Mouse (Mus musculus): Measurements from ENCODE around the gene Muc2. TPM values are rescaled to one million over a fixed set of nuclear protein-coding genes. Genes with fewer than 3 reads are reported as not detected.

Gene Muc2
- polyA plus RNA-seq, 1 experiment from 2014 or later: 0.36 TPM

DNA sequence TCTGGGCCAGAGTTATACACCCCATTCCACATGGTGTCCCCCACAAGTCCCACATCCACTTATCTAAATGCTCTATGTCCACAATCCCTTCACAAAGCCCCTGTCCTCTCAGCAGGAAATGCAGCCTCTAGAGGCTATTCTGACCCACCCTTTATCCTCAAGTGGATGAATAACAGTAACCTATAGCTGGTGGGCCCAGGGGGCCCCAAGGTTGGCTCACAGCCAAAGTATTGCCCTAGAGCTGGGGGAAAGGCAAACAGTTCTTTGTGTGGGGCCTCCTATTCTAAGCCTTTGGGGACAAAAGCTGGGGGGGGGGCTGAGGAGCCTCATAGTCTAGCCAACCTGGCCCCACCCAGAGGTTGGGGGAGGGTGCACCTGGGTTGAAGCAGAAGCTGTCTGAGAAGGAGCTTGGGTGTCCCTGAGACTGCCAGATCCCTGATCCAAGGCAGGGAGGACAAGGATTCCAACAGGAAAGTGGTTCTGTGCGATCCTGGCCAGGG is 82.0 kb downstream of the Muc2 start:
- peaks cover 22% of the 10 kb centered on the region for H3K4me1 ChIP-seq
- 61% methylated on average over 1 of the region's 1 CpGs for WGBS

DNA sequence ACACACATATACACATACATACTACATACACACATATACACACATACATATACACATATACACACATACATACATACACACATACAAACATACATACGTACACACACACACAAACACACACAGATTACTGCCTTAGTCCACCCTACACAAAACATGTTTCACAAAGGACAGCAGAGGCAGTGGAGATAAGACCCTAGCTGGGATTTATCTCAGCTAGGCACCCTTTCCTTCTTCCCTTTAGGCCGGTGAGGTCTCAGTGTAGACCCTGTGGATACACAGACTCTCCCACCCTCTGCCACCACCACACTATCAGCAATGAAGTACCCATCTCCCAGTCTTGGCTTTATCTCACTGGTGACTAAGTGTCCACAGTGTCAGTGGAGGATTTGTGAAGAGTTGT is 84.7 kb downstream of the Muc2 start:
- no peak overlapping the region for H3K4me3 ChIP-seq
- WGBS: 86% methylated on average over 2 of the region's 2 CpGs
- no peak overlapping the region for H3K27ac ChIP-seq (replicated peaks)
- DNase-seq (ENCODE audit: low spot score): no peak
- no peaks in the 10 kb centered on the region for H3K9me3 ChIP-seq
- H3K4me1 ChIP-seq: peaks cover 22% of the 10 kb centered on the region
- no peaks in the 10 kb centered on the region for H3K36me3 ChIP-seq (replicated peaks)
- no peaks in the 10 kb centered on the region for H3K27me3 ChIP-seq (replicated peaks; ENCODE audit: low read depth, poor library complexity, severe bottlenecking)

More for the DNA sequence above, 82.0 kb downstream of the Muc2 start:
- Histone ChIP-seq H3K9me3 (no peaks in the 10 kb centered on the region), H3K4me3 (no peak overlapping the region), H3K27me3 (replicated peaks; ENCODE audit: low read depth, poor library complexity, severe bottlenecking) (no peaks in the 10 kb centered on the region), H3K27ac (replicated peaks) (peak overlapping the region; percentile 40), H3K36me3 (replicated peaks) (no peaks in the 10 kb centered on the region)
- no peak for DNase-seq (ENCODE audit: low spot score)

GRCm38 (mm10) chr7:141776199-141776598 is 86.1 kb downstream of the Muc2 start:
- no peaks in the 10 kb centered on the region for H3K36me3 ChIP-seq (replicated peaks)
- H3K9me3 ChIP-seq: no peaks in the 10 kb centered on the region
- H3K27ac ChIP-seq (replicated peaks): no peak overlapping the region
- peaks cover 22% of the 10 kb centered on the region for H3K4me1 ChIP-seq
- no peak overlapping the region for H3K4me3 ChIP-seq
- no peaks in the 10 kb centered on the region for H3K27me3 ChIP-seq (replicated peaks; ENCODE audit: low read depth, poor library complexity, severe bottlenecking)
- WGBS: 86% methylated on average over 5 of the region's 5 CpGs
- DNase-seq (ENCODE audit: low spot score): no peak

- H3K27me3 ChIP-seq (replicated peaks; ENCODE audit: low read depth, poor library complexity, severe bottlenecking): no peaks in the 10 kb centered on the region
- WGBS: 88% methylated on average over 6 of the region's 6 CpGs
- H3K4me3 ChIP-seq: no peak within 1 kb of the TSS
- H3K4me1 ChIP-seq: no peaks in the 10 kb centered on the region
- H3K27ac ChIP-seq (replicated peaks): no peak within 1 kb of the TSS
- no peak for DNase-seq (ENCODE audit: low spot score)
- no peaks in the 10 kb centered on the region for H3K36me3 ChIP-seq (replicated peaks)
- no peaks in the 10 kb centered on the region for H3K9me3 ChIP-seq
These were observed 98.7 kb downstream of the Muc2 start, which contains the start of gene Muc5ac for GRCm38 (mm10) chr7:141788677-141789452. TSS of gene Muc5ac (plus strand) at chr7:141788972.

GRCm38 (mm10) chr7:141794251-141794650 is 104.1 kb downstream of the Muc2 start:
- H3K4me3 ChIP-seq: no peak overlapping the region
- no peak overlapping the region for H3K27ac ChIP-seq (replicated peaks)
- H3K9me3 ChIP-seq: peaks cover 16% of the 10 kb centered on the region
- no peaks in the 10 kb centered on the region for H3K27me3 ChIP-seq (replicated peaks; ENCODE audit: low read depth, poor library complexity, severe bottlenecking)
- no peaks in the 10 kb centered on the region for H3K36me3 ChIP-seq (replicated peaks)
- H3K4me1 ChIP-seq: no peaks in the 10 kb centered on the region
- 92% methylated on average over 1 of the region's 1 CpGs for WGBS
- no peak for DNase-seq (ENCODE audit: low spot score)

DNA sequence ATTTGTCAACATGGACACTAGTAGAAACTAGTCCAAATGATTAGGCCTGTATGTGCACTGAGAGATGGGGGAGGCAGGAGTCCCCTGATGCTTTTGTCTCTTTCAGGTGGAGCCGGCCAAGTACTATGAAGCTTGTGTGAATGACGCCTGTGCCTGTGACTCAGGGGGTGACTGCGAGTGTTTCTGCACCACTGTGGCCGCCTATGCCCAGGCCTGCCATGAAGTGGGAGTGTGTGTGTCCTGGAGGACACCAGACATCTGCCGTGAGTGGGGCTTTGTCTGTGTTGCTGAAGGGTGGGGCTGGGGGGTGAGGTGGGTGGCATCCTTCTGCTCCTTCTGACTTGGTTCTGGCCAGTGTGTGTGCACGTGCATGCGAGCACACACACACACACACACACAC is 113.1 kb downstream of the Muc2 start:
- Histone ChIP-seq H3K27ac (replicated peaks) (no peak overlapping the region), H3K4me1 (no peaks in the 10 kb centered on the region), H3K4me3 (no peak overlapping the region), H3K27me3 (replicated peaks; ENCODE audit: low read depth, poor library complexity, severe bottlenecking) (no peaks in the 10 kb centered on the region), H3K9me3 (peaks cover 5% of the 10 kb centered on the region; the same call in 1 of the 2 replicates), H3K36me3 (replicated peaks) (no peaks in the 10 kb centered on the region)
- WGBS: 88% methylated on average over 7 of the region's 7 CpGs
- DNase-seq (ENCODE audit: low spot score): no peak

Other genes starting within 250 kb of the Muc2 start
- 24.9 and 26.0 TPM in 2 replicates for gene Pidd1, start 246.3 kb upstream of the Muc2 start, polyA plus RNA-seq (2016; fragmentation: Nextera tagmentation; extraction: Ambion mirVana)
- 1,198 and 1,200 TPM in 2 replicates for gene Rplp2, start 243.0 kb upstream of the Muc2 start, polyA plus RNA-seq (2016; fragmentation: Nextera tagmentation; extraction: Ambion mirVana)
- 13.2 and 14.3 TPM in 2 replicates for gene Pnpla2, start 235.1 kb upstream of the Muc2 start, polyA plus RNA-seq (2016; fragmentation: Nextera tagmentation; extraction: Ambion mirVana)
- 6.6 and 8.3 TPM in 2 replicates for gene Cracr2b, start 229.2 kb upstream of the Muc2 start, polyA plus RNA-seq (2016; fragmentation: Nextera tagmentation; extraction: Ambion mirVana)
- gene Cd151, start 222.9 kb upstream of the Muc2 start, polyA plus RNA-seq (2016; fragmentation: Nextera tagmentation; extraction: Ambion mirVana): 20.6 and 22.4 TPM in 2 replicates
- gene Polr2l, start 215.2 kb upstream of the Muc2 start, polyA plus RNA-seq (2016; fragmentation: Nextera tagmentation; extraction: Ambion mirVana): 84.0 and 86.0 TPM in 2 replicates
- gene Tspan4, start 215.1 kb upstream of the Muc2 start, polyA plus RNA-seq (2016; fragmentation: Nextera tagmentation; extraction: Ambion mirVana): 32.6 and 34.2 TPM in 2 replicates
- 23.8 and 24.3 TPM in 2 replicates for gene Chid1, start 150.5 kb upstream of the Muc2 start, polyA plus RNA-seq (2016; fragmentation: Nextera tagmentation; extraction: Ambion mirVana)
- gene Ap2a2, start 128.2 kb upstream of the Muc2 start, polyA plus RNA-seq (2016; fragmentation: Nextera tagmentation; extraction: Ambion mirVana): 98.1 and 99.2 TPM in 2 replicates
- gene Muc6, start 35.0 kb upstream of the Muc2 start, polyA plus RNA-seq (2016; fragmentation: Nextera tagmentation; extraction: Ambion mirVana): 0.11 and 0.14 TPM in 2 replicates
- gene Muc5ac, start 98.6 kb downstream of the Muc2 start, polyA plus RNA-seq (2016; fragmentation: Nextera tagmentation; extraction: Ambion mirVana): not detected in 2 replicates
- gene Muc5b, start 148.7 kb downstream of the Muc2 start, polyA plus RNA-seq (2016; fragmentation: Nextera tagmentation; extraction: Ambion mirVana): 0.01 TPM in 2 replicates
- gene Tollip, start 228.2 kb downstream of the Muc2 start, polyA plus RNA-seq (2016; fragmentation: Nextera tagmentation; extraction: Ambion mirVana): 48.1 and 50.9 TPM in 2 replicates

All from embryonic facial prominence, embryonic 10.5 days (tissue).